Mouse (Mus musculus): ENCODE results near the gene Slc16a13.
A peak's percentile ranks its signal among the peaks of the same experiment; 100 is the strongest.

Slc16a13 gene

GRCm38 (mm10) chr11:70230239-70230727 lies 9.4 kb upstream of the Slc16a13 start:
- peak; percentile 89 for DNase-seq

- DNase-seq = peak in 1 of 2 experiments; percentile 37
Observed at GRCm38 (mm10) chr11:70229260-70230010, 8.6 kb upstream of the Slc16a13 start, which contains the start of gene Bcl6b. Bcl6b (minus strand) TSS chr11:70229798.

- peak; percentile 91 to 93 for DNase-seq
Observed at GRCm38 (mm10) chr11:70228828-70229227, 8.0 kb upstream of the Slc16a13 start.

GRCm38 (mm10) chr11:70227661-70228245 lies 6.9 kb upstream of the Slc16a13 start:
- DNase-seq = no peak

GRCm38 (mm10) chr11:70227126-70227525 lies 6.3 kb upstream of the Slc16a13 start:
- DNase-seq = no peak

GRCm38 (mm10) chr11:70226602-70226890 lies 5.7 kb upstream of the Slc16a13 start:
- no peak for DNase-seq

GRCm38 (mm10) chr11:70225798-70226601 lies 5.1 kb upstream of the Slc16a13 start:
- no peak for DNase-seq

- DNase-seq = no peak
Observed at GRCm38 (mm10) chr11:70223724-70224123, 2.9 kb upstream of the Slc16a13 start.

- DNase-seq = no peak
Observed at GRCm38 (mm10) chr11:70221603-70222500, 988 bp upstream of the Slc16a13 start.

GRCm38 (mm10) chr11:70220323-70220722 lies 541 bp downstream of the Slc16a13 start:
- DNase-seq = no peak

- DNase-seq = no peak
Observed at GRCm38 (mm10) chr11:70219873-70220272, 991 bp downstream of the Slc16a13 start.

- no peak for DNase-seq
Observed at GRCm38 (mm10) chr11:70218741-70219470, 2.0 kb downstream of the Slc16a13 start.

GRCm38 (mm10) chr11:70218039-70218438 lies 2.8 kb downstream of the Slc16a13 start:
- no peak for DNase-seq

- DNase-seq = no peak
Observed at GRCm38 (mm10) chr11:70216103-70216502, 4.8 kb downstream of the Slc16a13 start.

GRCm38 (mm10) chr11:70215301-70215700 lies 5.6 kb downstream of the Slc16a13 start:
- no peak for DNase-seq

- no peak for DNase-seq
Observed at GRCm38 (mm10) chr11:70214856-70215209, 6.0 kb downstream of the Slc16a13 start.

- peak in 1 of 2 experiments; percentile 32 for DNase-seq
Observed at GRCm38 (mm10) chr11:70214191-70214855, 6.5 kb downstream of the Slc16a13 start.

- DNase-seq = peak; percentile 30 to 32
Observed at GRCm38 (mm10) chr11:70213736-70214135, 7.1 kb downstream of the Slc16a13 start.

GRCm38 (mm10) chr11:70212896-70213295 lies 8.0 kb downstream of the Slc16a13 start:
- peak; percentile 70 to 77 for DNase-seq

GRCm38 (mm10) chr11:70212423-70212822 lies 8.4 kb downstream of the Slc16a13 start, which contains the start of gene Slc16a11:
Slc16a11 (plus strand) TSS chr11:70212752.
- no peak for DNase-seq

GRCm38 (mm10) chr11:70211972-70212371 lies 8.9 kb downstream of the Slc16a13 start:
- DNase-seq = no peak

Measured in B cell, adult 2 months (primary cell).